Mouse (Mus musculus): ENCODE data around the gene Tfg.

DNA sequence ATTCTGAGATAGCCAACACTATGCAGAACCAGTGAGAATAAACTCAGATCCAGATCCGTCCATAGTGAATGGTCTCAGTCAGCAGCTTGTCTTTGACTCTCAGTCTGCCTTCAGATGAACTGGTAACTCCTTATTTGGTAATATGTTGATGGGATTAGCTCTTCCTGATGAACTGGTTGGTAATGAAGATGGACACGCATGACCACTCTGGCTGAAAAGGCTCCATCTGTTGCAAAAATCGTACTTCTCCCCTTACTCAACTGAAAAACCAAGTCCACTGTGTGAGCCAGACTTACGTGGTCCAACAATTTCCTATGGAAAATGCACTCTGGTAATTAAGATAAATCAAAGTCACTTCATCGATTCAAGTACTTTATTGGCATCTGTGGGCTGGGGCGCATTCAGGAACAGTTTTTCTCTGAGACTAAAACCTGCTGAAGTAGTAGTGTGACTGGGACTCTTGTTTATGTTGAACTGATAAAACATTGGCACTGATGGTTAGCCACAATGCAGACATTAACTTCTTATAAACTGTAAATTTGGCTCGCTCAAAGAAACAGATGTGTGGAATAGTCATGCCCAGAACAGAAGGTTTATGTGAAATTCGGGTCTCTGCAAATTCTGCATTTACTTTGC is 36.1 kb downstream of the Tfg start:
- no peak for TF ChIP-seq CTCF (IDR thresholded peaks at IDR 0.05; ENCODE audit: low read depth)
- no peak for TF ChIP-seq EP300 (IDR thresholded peaks at IDR 0.05; ENCODE audit: low read depth)
